Mouse (Mus musculus): Measurements from ENCODE around the gene Mapk11. TPM values are rescaled to one million over a fixed set of nuclear protein-coding genes. Genes with fewer than 3 reads are reported as not detected.

Gene Mapk11
- total RNA-seq, 2 experiments from 2014 or later, result 61.8 to 63.5 TPM

- H3K27ac ChIP-seq, result no peak overlapping the region; the same call in 1 of the 2 replicates
- no peak for TF ChIP-seq CTCF (IDR thresholded peaks at IDR 0.05)
- no peak overlapping the region for H3K4me3 ChIP-seq
- no peak for DNase-seq (ENCODE audit: extremely low spot score in 1 of 2, low spot score in 2 of 2)
- intact Hi-C loops (cut with DNase I), result no loop called here
These were observed 25.1 kb downstream of the Mapk11 start for GRCm38 (mm10) chr15:89124312-89124711.

DNA sequence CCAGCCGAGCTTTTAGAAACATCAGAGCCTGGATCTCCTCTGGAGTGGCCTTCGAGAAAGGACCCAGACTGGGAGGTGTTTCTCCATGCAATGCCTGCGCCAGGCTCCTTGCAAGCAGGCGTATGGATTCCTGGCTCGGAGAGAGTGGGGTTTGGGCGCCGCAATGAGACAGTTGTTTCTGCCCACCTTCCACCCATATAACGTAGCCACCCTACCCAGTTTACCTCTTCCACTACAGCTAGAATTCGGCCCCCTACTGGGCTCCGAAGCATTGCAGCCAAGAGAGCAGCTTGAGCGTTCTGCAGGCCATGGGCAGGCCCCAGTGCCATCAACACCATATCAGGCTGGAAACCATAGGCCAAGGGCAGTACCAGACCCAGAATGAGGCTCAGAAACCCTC is 25.8 kb downstream of the Mapk11 start:
- peak; percentile 59 for TF ChIP-seq CTCF (IDR thresholded peaks at IDR 0.05)
- DNase-seq (ENCODE audit: extremely low spot score in 1 of 2, low spot score in 2 of 2), result peak; percentile 63 to 64
- Histone ChIP-seq H3K4me3 (peak overlapping the region; percentile 94), H3K27ac (peak overlapping the region; percentile 93)
- intact Hi-C loops (cut with DNase I), result loop anchor here (2.0 kb wide), 1 partner anchor 73 kb away; the partner anchor contains the start of gene Dennd6b

GRCm38 (mm10) chr15:89122649-89123366 is 26.6 kb downstream of the Mapk11 start, which contains the start of gene Tubgcp6:
Gene Tubgcp6 (minus strand): TSS chr15:89123112.
- Histone ChIP-seq H3K27ac (peak within 1 kb of the TSS; percentile 93), H3K4me3 (peak within 1 kb of the TSS; percentile 94)
- peak; percentile 96 to 97 for DNase-seq (ENCODE audit: extremely low spot score in 1 of 2, low spot score in 2 of 2)
- no peak for TF ChIP-seq CTCF (IDR thresholded peaks at IDR 0.05)
- intact Hi-C loops (cut with DNase I), result loop anchor here (2.0 kb wide), 1 partner anchor 74 kb away; the partner anchor contains the start of gene Dennd6b

DNA sequence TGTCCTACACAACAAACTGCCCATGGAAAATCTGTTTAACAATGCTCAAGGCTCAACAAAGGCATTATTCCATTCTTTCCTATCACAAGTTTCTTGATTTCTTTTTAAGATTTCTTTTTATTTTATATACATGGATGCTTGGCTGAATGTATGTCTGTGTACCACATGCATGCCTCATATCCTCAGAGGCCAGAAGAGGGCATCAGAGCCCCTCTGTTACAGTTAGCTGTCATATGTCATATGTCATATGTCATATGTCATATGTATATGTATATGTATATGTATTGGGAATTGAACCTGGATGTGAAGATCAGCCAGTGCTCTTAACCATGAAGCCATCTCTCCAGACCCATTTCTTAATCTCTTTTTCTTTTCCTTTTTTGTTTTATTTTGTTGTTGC is 31.4 kb downstream of the Mapk11 start:
- DNase-seq (ENCODE audit: extremely low spot score in 1 of 2, low spot score in 2 of 2), result no peak
- intact Hi-C loops (cut with DNase I), result no loop called here
- TF ChIP-seq CTCF (IDR thresholded peaks at IDR 0.05), result peak; percentile 29
- Histone ChIP-seq H3K27ac (no peak overlapping the region), H3K4me3 (no peak overlapping the region)

DNA sequence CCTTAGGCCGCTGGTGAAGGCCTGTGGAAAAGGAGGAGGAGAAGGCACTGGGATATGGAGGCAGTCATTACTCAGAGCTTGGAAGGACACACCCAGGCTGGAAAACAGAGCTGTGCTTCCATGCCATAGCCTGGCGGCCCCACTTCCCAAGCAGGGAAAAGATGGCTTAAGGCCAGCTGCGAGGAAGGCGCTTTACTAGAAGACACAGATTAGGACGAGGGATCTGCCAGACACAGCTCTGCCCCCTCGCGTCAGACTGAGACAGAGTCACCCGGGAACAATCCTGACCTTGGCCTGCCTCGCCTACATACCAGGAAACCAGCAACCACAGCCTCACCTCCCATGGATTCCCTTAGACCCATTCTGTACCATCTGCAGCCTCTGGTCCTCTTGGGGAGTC is 39.3 kb downstream of the Mapk11 start:
- H3K27ac ChIP-seq, result no peak overlapping the region
- DNase-seq (ENCODE audit: extremely low spot score in 1 of 2, low spot score in 2 of 2), result no peak
- no peak overlapping the region for H3K4me3 ChIP-seq
- intact Hi-C loops (cut with DNase I), result no loop called here
- no peak; the same call in 1 of the 2 replicates for TF ChIP-seq CTCF (IDR thresholded peaks at IDR 0.05)

DNA sequence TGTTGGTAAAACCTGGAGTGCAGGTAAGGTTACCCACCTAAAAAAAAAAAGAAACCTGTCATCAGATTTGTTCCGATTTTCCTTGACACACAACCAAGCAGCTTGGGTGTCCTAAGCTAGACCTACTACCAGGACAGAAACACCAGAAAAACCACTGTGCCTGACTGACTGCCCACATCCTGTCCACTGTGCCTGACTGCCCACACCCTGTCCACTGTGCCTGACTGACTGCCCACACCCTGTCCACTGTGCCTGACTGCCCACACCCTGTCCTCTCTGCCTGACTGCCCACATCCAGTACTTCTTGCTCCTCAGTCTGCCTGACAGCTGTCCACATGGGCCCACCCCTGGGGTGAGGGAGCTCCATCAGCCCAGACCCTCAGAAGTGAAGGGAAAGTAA is 42.5 kb downstream of the Mapk11 start:
- TF ChIP-seq CTCF (IDR thresholded peaks at IDR 0.05), result no peak

DNA sequence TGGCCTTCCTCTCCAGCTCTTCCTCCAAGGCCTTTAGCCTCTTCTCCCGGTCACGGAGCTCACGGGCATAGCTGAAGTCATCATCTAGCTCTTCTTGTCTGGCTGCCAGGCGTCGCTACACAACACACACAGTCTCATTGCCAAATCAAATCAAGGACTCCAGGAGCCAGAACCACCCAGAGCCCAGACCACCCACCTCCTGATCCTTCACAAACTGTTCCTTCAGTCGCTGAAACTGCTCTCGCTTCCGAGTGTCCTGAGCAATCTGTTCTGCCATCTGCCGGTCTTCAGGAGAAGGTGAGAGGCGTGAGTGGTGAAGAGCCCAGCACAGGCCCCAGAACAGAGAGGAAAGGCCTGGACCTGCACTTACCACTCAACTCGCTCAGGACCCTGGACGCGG is 43.4 kb downstream of the Mapk11 start:
- H3K27ac ChIP-seq, result peak overlapping the region; percentile 50; the same call in 1 of the 2 replicates
- peak in 1 of 2 experiments; percentile 57 for DNase-seq (ENCODE audit: extremely low spot score in 1 of 2, low spot score in 2 of 2)
- no peak overlapping the region for H3K4me3 ChIP-seq
- TF ChIP-seq CTCF (IDR thresholded peaks at IDR 0.05), result peak; percentile 16; the same call in 1 of the 2 replicates
- intact Hi-C loops (cut with DNase I), result loop anchor here (5.0 kb wide), 1 partner anchor 174 kb away; no protein-coding TSS in a partner anchor

More for the DNA sequence above, 42.5 kb downstream of the Mapk11 start:
- intact Hi-C loops (cut with DNase I), result loop anchor here (5.0 kb wide), 1 partner anchor 175 kb away; no protein-coding TSS in a partner anchor
- peak overlapping the region; percentile 34; the same call in 1 of the 2 replicates for H3K27ac ChIP-seq
- no peak overlapping the region for H3K4me3 ChIP-seq
- no peak for DNase-seq (ENCODE audit: extremely low spot score in 1 of 2, low spot score in 2 of 2)

- H3K27ac ChIP-seq, result peak overlapping the region; percentile 71
- TF ChIP-seq CTCF (IDR thresholded peaks at IDR 0.05), result no peak
- DNase-seq (ENCODE audit: extremely low spot score in 1 of 2, low spot score in 2 of 2), result peak in 1 of 2 experiments; percentile 59
- no peak overlapping the region for H3K4me3 ChIP-seq
- intact Hi-C loops (cut with DNase I), result no loop called here
These were observed 45.0 kb downstream of the Mapk11 start for GRCm38 (mm10) chr15:89104425-89104824.

GRCm38 (mm10) chr15:89103921-89104320 is 45.5 kb downstream of the Mapk11 start:
- TF ChIP-seq CTCF (IDR thresholded peaks at IDR 0.05), result no peak; the same call in 1 of the 2 replicates
- no peak overlapping the region for H3K4me3 ChIP-seq
- no peak for DNase-seq (ENCODE audit: extremely low spot score in 1 of 2, low spot score in 2 of 2)
- intact Hi-C loops (cut with DNase I), result no loop called here
- H3K27ac ChIP-seq, result peak overlapping the region; percentile 71

GRCm38 (mm10) chr15:89102646-89103045 is 46.8 kb downstream of the Mapk11 start:
- no peak for TF ChIP-seq CTCF (IDR thresholded peaks at IDR 0.05)
- intact Hi-C loops (cut with DNase I), result no loop called here
- H3K27ac ChIP-seq, result no peak overlapping the region

GRCm38 (mm10) chr15:89100823-89101222 is 48.6 kb downstream of the Mapk11 start:
- no peak overlapping the region for H3K27ac ChIP-seq
- intact Hi-C loops (cut with DNase I), result no loop called here
- no peak for TF ChIP-seq CTCF (IDR thresholded peaks at IDR 0.05)
- no peak for DNase-seq (ENCODE audit: extremely low spot score in 1 of 2, low spot score in 2 of 2)
- no peak overlapping the region for H3K4me3 ChIP-seq

More at GRCm38 (mm10) chr15:89102646-89103045, 46.8 kb downstream of the Mapk11 start:
- no peak for DNase-seq (ENCODE audit: extremely low spot score in 1 of 2, low spot score in 2 of 2)
- H3K4me3 ChIP-seq, result no peak overlapping the region

- DNase-seq (ENCODE audit: extremely low spot score in 1 of 2, low spot score in 2 of 2), result no peak
- no peak overlapping the region for H3K4me3 ChIP-seq
- intact Hi-C loops (cut with DNase I), result no loop called here
- no peak for TF ChIP-seq CTCF (IDR thresholded peaks at IDR 0.05)
- H3K27ac ChIP-seq, result no peak overlapping the region
These were observed 50.8 kb downstream of the Mapk11 start for GRCm38 (mm10) chr15:89098616-89099015.

All from left cerebral cortex, adult 2 months (tissue).